Mouse (Mus musculus): ENCODE data around the gene Zdhhc3.

DNA sequence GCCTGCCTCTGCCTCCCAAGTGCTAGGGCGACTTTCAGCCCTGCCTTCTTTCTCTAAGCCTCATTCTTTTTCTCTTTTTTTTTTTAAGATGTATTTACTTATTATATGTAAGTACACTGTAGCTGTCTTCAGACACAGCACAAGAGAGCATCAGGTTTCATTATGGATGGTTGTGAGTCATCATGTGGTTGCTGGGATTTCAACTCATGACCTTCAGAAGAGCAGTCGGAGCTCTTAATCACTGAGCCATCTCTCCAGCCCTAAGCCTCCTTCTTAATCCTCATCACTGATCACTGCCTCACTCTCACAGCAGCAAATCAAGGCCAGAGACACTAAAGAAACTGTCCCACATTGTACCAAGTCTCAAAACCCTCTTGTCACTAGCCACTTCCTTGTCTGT is 88.8 kb downstream of the Zdhhc3 start:
- TF ChIP-seq CTCF (IDR thresholded peaks at IDR 0.05; ENCODE audit: low read depth) (no peak), EP300 (IDR thresholded peaks at IDR 0.05; ENCODE audit: low read depth) (no peak)

Data from heart, postnatal 0 days (tissue).